Mouse (Mus musculus) gastrocnemius, adult 2 months (tissue): ENCODE data around the gene Camk1d. TPM values are rescaled to one million over a fixed set of nuclear protein-coding genes. Genes with fewer than 3 reads are reported as not detected.
A peak's percentile ranks its signal among the peaks of the same experiment; 100 is the strongest.
"Not testable (repeated sequence)": the region's sequence is repeated elsewhere in the genome, so short reads cannot be mapped to it uniquely, and the experiment has no call there.

Source experiments
- DNase-seq: peaks from one replicate; pipeline ENCODE4 v3.0.0; 2022
- H3K27ac ChIP-seq: fragments of 200-600 bp; 2 replicates; pipeline ENCODE4 v1.8.1; 2022; ENCODE audit warnings: mild to moderate bottlenecking
- H3K4me3 ChIP-seq: fragments of 200-600 bp; 2 replicates; pipeline ENCODE4 v1.8.1; 2022; ENCODE audit warnings: mild to moderate bottlenecking, moderate library complexity
- CTCF ChIP-seq: fragments of 200-600 bp; IDR thresholded peaks from 2 replicates; pipeline ENCODE4 v1.8.1; 2022; ENCODE audit warnings: antibody characterized with exemption, mild to moderate bottlenecking, moderate library complexity
- intact Hi-C: fragments of 180-260 bp; cut with DNase I; formaldehyde crosslinking; loops from one replicate; pipeline ENCODE4 v1.15.1; 2025
- total RNA-seq, 2 experiments: library from RNA; stranded (reverse); gene quantifications; 2 replicates each; pipeline ENCODE4 v1.2.3; 2021

Gene Camk1d
- total RNA-seq, 2 experiments from 2014 or later, result 1.6 TPM

DNA sequence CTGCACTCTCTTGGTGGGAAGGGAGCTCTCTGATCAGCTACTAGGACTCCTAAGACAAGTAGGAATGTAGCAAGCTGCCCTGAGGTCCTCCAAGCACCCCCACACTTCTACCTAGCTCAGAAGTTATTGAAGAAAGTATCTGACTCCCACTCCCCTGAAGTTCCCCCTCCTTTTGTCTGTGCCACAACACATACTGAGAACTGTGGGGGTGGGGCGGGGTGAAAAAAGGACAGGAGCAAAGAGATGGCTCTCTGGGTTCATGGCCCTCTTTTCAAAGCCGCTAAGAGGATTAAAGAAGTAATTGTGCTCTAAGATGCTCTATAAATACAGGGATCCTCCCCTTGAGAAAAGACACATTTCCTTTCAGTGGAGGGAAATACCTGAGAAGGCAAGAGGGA is 100.0 kb downstream of the Camk1d start:
- TF ChIP-seq CTCF, result no peak
- Histone ChIP-seq H3K27ac (peak overlapping the region; percentile 32), H3K4me3 (no peak overlapping the region)
- DNase-seq, result no peak
- intact Hi-C loops, result no loop called here

DNA sequence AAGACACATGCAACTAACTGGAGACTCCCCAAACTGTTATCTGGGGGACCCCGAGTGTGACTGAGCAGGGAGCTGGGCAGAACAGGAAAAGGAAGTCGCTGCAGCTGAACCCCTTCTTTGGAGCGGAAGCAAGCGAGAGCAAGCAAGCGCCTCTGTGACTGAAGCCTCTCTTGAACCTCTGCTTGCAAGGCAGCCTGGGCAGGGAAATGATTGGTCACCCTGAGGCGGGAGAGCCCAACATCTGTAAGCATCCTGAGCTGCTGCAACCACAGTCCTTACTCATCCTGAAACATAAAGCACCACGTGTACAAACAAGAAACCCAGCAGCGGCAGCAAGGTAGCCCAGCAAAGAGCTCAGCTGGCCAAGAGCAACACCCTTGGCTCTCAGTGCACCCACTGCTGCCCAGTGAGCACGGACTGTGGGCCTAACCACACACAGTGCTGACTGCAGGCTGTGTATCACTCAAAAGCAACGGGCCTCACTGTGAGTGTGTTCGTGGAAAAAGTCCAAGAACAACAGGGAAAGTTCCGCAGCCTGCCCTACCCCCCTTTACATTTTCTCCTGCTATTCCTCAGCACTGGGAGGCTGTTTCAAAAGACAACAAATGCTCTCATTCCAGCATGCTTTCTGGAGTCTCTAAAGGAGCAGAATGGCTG is 100.5 kb downstream of the Camk1d start:
- no peak overlapping the region for H3K4me3 ChIP-seq
- DNase-seq, result peak; percentile 43
- intact Hi-C loops, result no loop called here
- no peak for TF ChIP-seq CTCF
- H3K27ac ChIP-seq, result peak overlapping the region; percentile 28; the same call in 1 of the 2 replicates

DNA sequence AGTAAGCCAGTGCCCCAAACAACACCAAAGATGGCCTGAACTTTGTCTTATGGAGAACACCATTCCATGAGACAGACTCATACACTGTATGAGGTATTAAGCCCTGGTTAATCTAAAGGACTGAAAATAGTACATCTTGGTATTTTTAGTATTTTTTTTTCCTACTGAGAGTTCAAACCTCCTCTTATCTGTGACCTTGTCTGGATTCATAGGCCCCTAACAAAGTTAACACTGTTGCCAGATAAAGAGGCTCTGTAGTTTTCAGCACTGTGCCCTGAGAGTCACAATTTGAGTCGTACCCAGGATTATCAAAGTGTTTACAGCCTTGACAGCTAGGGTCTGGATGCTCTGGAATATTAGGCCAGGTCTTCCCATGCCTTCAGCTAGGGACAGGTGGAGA is 102.7 kb downstream of the Camk1d start:
- H3K27ac ChIP-seq, result peak overlapping the region; percentile 56
- H3K4me3 ChIP-seq, result no peak overlapping the region
- intact Hi-C loops, result no loop called here
- no peak for TF ChIP-seq CTCF
- DNase-seq, result no peak

DNA sequence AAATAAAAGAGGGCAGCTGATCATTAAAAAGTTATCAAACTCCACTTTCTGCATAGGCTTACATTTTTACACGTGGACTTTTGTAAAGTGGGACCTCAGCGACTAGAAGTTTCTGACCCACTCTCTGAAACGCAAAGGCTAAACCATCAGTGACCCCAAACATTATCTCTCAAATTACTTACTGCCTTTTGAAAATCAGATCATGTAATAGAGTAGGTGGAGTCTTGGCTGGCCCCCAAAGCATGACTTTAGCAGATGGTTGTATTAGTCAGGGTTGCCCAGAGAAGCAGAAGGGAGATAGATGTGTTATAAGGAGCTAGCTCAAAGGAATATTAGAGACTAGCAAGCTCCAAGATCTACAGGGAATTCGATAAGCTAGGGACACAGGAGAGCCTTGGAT is 103.8 kb downstream of the Camk1d start:
- Histone ChIP-seq H3K27ac (peak overlapping the region; percentile 8; the same call in 1 of the 2 replicates), H3K4me3 (no peak overlapping the region)
- peak; percentile 53 for DNase-seq
- intact Hi-C loops, result no loop called here
- no peak for TF ChIP-seq CTCF

DNA sequence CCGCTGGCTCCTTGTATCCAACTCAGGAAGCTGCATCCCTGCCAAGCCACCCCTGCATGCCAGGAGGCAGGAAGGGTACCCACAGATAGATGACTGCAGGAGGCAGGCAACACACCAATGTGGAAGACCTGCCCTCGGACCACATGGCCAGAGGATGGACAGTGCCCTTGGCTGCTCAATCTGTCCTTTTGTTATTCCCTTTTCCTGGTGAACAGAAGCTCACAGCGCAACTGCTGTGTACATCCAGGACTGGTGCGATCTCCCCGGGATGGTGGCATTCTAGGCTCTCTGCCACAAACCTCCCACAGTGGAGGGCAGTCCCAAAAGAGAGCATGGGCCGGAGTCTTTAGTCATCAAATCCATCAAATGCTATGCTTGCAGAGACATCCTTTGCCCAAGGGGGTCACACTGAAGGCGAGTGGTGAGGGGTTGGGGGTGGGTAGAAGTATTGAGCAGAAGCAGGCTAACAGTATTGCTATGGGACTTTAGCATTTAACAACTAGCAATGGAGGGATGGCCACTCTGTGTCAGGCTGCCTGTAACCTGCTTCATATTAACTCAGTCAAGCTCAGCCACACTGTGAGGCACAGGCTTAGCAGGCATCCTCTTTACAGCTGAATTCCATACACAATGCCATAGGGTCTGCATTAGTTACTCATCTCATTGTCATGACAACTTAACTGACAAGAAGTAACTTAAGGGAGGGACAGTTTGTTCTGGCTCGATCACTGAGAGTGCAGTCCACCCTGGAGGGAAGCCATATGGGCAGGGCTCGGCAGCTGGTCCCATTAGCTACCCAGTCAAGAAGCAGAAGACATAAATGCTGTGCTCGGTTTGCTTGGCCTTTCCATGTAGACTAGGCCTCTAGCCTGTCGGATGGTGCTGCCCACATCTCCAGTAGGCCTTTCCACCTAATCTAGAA is 106.1 kb downstream of the Camk1d start:
- intact Hi-C loops, result no loop called here
- DNase-seq, result peak; percentile 36
- TF ChIP-seq CTCF, result no peak

DNA sequence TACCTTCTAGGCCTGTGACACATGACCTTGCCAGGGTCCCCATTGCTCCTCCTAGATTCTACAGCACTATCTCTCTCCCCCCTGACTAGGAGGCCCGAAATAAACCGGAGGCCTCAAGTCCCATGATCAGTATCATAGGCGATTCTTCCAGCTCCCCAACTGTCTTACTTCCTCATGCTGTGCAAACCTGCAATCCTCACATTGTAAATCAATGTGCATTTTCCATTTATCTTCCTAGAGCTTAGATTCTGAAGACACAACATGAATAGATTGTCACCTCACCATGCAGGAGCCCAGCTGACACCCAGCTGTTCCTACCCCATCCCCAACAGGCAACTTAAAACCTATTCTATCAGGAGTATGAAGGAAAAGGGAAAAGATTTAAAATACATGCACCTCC is 108.5 kb downstream of the Camk1d start:
- intact Hi-C loops, result no loop called here
- Histone ChIP-seq H3K27ac (no peak overlapping the region), H3K4me3 (no peak overlapping the region)
- DNase-seq, result no peak
- TF ChIP-seq CTCF, result no peak

More for the DNA sequence above, 106.1 kb downstream of the Camk1d start:
- no peak overlapping the region for H3K4me3 ChIP-seq
- no peak overlapping the region for H3K27ac ChIP-seq

DNA sequence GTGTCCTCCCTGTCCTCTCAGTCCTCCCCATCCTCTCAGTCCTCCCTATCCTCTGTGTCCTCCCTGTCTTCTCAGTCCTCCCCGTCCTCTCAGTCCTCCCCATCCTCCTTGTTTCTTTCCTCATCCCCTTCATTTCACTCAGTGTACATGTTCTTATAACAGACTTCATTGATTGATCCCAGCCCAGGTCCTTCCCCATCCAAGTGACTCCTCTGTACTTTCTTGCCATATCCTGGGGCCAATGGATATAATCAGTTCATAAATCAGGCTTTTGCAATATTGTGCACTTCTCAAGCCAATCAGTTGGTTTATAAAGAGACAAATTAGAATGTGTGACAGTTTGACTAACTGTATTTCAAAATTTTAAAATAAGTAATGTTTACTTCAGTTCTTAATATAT is 112.3 kb downstream of the Camk1d start:
- Histone ChIP-seq H3K27ac (no peak overlapping the region), H3K4me3 (no peak overlapping the region)
- intact Hi-C loops, result no loop called here
- no peak for TF ChIP-seq CTCF
- no peak for DNase-seq

DNA sequence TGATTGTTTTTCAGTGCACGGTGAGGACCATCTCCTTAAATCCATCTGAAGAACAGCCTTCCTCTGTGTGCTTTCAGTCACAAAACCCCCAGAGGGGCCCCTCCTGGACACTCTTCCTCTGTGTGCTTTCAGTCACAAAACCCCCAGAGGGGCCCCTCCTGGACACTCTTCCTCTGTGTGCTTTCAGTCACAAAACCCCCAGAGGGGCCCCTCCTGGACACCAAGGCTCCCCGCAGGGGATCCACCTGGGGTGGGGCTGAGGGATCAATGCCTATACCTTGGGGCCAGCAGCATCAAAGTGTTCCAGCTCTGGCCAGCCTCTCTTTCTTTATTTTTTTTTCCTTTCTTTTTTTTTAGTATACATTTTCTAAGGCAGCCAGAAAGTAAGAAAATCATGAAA is 113.1 kb downstream of the Camk1d start:
- H3K4me3 ChIP-seq, DNase-seq, H3K27ac ChIP-seq, intact Hi-C loops: not testable (repeated sequence)

DNA sequence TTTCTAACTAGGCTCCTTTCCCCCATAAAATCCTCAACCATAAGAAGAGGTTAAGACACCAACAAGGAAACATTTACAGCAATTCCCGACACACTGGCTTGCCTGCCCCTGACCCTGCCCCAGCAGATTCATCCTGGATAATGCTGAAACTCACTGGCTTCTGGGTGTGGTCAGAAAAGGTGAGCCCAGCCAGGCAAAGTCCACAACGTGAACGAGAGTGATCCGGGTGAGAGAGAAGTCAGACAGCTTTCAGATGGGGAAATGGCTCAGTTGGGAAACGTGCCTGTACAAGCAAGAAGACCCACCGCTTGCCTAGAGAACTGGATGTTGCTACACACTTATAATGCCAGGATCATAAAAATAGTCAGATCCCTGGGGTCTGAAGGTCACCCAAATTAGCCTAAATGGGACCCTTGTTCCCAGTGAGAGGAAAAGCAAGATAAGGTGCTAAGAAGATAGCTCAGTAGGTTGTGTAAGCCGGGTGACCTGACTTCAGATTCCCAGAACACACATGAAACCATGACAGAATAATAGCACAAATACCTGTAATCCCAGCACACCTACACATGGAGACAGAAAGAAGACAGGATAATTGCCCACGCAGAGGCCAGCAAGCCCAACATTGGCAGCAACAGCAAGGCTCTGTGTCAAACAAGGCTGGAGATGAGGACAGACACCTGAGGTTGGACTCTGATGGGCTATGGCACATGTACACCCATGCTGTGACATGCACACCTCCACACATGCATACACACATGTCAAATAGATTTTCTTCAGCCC is 113.9 kb downstream of the Camk1d start:
- no peak for TF ChIP-seq CTCF
- intact Hi-C loops, result no loop called here
- Histone ChIP-seq H3K4me3 (no peak overlapping the region), H3K27ac (no peak overlapping the region)
- DNase-seq, result no peak

DNA sequence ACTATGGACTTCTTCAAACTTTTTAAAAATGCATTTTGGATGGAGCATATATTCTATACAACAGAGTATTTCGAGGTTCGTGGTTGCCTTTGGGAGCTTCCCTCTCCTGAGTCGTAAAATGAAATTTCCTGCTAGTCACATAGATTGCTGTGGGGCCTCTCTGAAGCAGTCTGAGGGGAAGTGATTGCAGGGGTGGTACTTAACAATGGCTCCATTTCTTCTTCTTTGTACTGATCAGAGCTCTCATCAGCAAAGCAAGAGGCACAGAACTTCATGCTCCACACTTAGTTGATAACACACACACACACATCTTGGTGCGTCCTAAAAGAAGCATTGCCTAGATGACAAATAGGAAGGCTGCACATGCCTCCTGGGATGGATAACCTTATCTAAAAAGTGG is 114.6 kb downstream of the Camk1d start:
- no peak overlapping the region for H3K4me3 ChIP-seq
- TF ChIP-seq CTCF, result no peak
- no peak for DNase-seq
- no peak overlapping the region for H3K27ac ChIP-seq
- intact Hi-C loops, result no loop called here

DNA sequence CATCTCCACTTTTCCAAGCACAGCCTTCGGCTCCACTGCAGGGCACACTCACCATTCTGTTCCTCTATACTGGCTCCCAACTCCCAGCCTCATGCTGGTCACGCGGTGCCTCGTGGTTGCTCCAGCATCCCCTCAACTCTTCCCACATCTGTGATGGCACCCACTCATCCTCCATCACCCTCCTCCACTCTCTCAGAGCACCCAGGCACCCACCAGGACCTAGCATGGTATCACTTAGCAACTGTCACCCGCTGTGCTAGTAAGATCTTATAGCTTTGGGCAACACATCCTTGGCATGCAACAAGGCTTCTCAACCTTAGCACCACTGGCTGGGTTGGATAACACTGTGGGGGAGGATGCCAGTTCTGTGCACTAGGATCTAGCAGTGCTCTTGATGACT is 115.8 kb downstream of the Camk1d start:
- Histone ChIP-seq H3K27ac (no peak overlapping the region), H3K4me3 (no peak overlapping the region)
- intact Hi-C loops, result no loop called here
- TF ChIP-seq CTCF, result no peak
- DNase-seq, result no peak

DNA sequence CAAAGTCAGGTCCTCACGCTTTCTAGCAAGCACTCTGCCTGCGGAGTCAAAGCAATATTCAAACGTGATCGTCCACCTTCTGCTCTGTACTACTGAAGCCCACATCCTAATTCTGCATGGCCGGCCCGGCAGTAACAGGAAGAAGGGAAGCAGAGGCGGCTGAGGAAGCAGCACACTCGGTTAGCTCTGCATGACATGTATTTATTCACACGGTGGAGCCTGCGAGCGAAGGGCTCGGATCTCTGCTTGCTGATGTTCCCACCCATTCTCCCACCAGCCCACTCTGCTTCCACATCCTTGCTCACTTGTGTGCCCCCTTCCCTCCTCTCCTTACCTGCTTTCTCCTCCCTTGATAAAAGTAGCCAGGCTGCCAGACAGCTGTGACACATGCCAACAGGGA is 117.4 kb downstream of the Camk1d start:
- DNase-seq, result no peak
- Histone ChIP-seq H3K4me3 (no peak overlapping the region), H3K27ac (no peak overlapping the region)
- TF ChIP-seq CTCF, result no peak
- intact Hi-C loops, result no loop called here
